Mouse (Mus musculus): Measurements from ENCODE around the gene E130114P18Rik. TPM values are rescaled to one million over a fixed set of nuclear protein-coding genes. Genes with fewer than 3 reads are reported as not detected.

The E130114P18Rik gene
- polyA plus RNA-seq, 1 experiment, result not detected

DNA sequence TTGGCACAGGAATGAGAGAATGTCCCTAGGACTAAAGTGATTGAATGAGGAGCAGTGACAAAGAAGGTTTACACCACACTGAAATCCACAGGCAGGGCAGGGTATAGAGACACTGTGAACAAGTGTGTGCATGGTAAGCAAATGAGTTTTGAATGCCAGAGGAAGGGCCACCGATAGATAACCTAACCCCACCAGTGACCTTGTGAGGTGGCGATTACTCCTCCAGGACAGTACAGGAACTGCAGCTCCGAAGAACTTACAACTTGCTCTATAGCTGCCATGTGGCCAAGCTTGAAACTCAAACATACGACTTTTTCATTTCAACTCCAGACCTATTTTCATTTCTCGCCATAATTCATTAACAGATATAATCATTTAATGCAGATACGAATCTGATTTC is 114.0 kb downstream of the E130114P18Rik start:
- no peak overlapping the region for H3K4me3 ChIP-seq (ENCODE audit: insufficient read depth, poor library complexity, severe bottlenecking)
- TF ChIP-seq MYOG (IDR thresholded peaks at IDR 0.05; ENCODE audit: control insufficient read depth, extremely low read depth, insufficient read length), result no peak
- no peak for TF ChIP-seq CTCF (IDR thresholded peaks at IDR 0.05; ENCODE audit: control insufficient read depth, insufficient read depth, insufficient read length)
- TF ChIP-seq FOSL1 (IDR thresholded peaks at IDR 0.05; ENCODE audit: insufficient read depth, low read length, poor library complexity, severe bottlenecking), result no peak
- no peak for TF ChIP-seq MYOD1 (IDR thresholded peaks at IDR 0.05; ENCODE audit: control insufficient read depth, insufficient read length, low read depth)
- TF ChIP-seq MAX (IDR thresholded peaks at IDR 0.05), result no peak
- no peaks in the 10 kb centered on the region for H3K79me2 ChIP-seq (ENCODE audit: control insufficient read depth, insufficient read depth)
- no peaks in the 10 kb centered on the region for H3K36me3 ChIP-seq (ENCODE audit: control insufficient read depth, insufficient read depth)
- no peaks in the 10 kb centered on the region for H3K27me3 ChIP-seq (ENCODE audit: control insufficient read depth, insufficient read depth, insufficient read length)
- H3ac ChIP-seq (ENCODE audit: control insufficient read depth, insufficient read length, low read depth), result no peak overlapping the region
- no peaks in the 10 kb centered on the region for H3K79me3 ChIP-seq (ENCODE audit: low read depth)

DNA sequence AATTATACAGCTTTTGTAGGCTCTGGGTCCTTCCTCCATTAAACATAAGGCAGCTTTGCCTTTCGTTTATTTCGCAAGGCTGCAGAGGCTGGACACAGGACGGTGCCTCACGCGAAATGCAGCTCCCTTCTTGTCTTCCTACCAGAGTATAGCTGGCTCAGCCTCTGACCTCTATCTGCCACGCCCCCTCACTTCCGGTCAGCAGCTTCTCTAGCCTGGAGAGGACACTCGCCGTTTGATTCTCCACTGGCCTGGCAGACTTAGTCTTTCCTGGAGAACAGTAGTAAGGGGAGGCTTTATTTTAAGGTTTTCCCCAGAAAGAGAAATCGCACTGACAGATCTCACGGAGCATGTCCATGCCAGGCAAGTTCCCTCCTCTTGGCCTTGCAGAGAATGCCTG is 115.0 kb downstream of the E130114P18Rik start:
- Histone ChIP-seq H3K4me3 (ENCODE audit: insufficient read depth, poor library complexity, severe bottlenecking) (no peak overlapping the region), H3K27me3 (ENCODE audit: control insufficient read depth, insufficient read depth, insufficient read length) (no peaks in the 10 kb centered on the region), H3K36me3 (ENCODE audit: control insufficient read depth, insufficient read depth) (no peaks in the 10 kb centered on the region), H3ac (ENCODE audit: control insufficient read depth, insufficient read length, low read depth) (no peak overlapping the region), H3K79me3 (ENCODE audit: low read depth) (no peaks in the 10 kb centered on the region), H3K79me2 (ENCODE audit: control insufficient read depth, insufficient read depth) (no peaks in the 10 kb centered on the region)
- TF ChIP-seq CTCF (IDR thresholded peaks at IDR 0.05; ENCODE audit: control insufficient read depth, insufficient read depth, insufficient read length) (no peak), CEBPB (IDR thresholded peaks at IDR 0.05; ENCODE audit: low read depth) (no peak), MAX (IDR thresholded peaks at IDR 0.05) (no peak), MYOG (IDR thresholded peaks at IDR 0.05; ENCODE audit: control insufficient read depth, extremely low read depth, insufficient read length) (no peak), FOSL1 (IDR thresholded peaks at IDR 0.05; ENCODE audit: insufficient read depth, low read length, poor library complexity, severe bottlenecking) (no peak), USF1 (IDR thresholded peaks at IDR 0.05; ENCODE audit: low read depth) (no peak), MYOD1 (IDR thresholded peaks at IDR 0.05; ENCODE audit: control insufficient read depth, insufficient read length, low read depth) (no peak)

DNA sequence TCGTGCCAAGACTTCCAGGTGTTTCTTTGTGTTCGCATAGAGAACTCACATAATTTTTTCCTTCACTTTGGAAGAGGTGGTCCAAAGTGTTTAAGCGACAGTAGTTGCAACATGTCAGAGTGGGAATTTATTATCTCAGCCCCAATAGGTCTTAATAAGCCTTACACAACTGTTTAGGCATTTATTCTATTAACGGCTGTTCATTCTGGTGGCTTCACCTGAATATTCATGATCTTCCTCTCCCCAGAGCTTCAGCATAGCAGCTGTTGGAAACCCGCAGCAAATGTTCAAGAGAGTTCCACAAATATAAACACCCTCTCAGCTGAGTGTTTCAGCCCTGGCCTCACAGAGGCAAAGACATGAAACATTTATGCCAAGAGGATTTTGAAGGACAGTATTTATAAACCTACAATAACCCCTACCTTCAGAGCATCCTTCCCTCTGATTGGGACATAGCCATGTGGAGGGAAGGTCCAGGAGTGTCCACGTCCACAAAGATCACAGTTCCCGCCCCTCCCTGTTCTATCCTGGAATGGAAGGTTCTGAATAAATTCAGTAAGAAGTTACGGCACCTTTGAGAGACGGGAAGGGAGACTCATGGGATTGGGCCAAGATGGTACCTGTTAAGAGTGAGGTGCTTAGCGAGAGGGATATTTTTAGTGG is 116.1 kb downstream of the E130114P18Rik start:
- Histone ChIP-seq H3K27me3 (ENCODE audit: control insufficient read depth, insufficient read depth, insufficient read length) (no peaks in the 10 kb centered on the region), H3K36me3 (ENCODE audit: control insufficient read depth, insufficient read depth) (no peaks in the 10 kb centered on the region)

DNA sequence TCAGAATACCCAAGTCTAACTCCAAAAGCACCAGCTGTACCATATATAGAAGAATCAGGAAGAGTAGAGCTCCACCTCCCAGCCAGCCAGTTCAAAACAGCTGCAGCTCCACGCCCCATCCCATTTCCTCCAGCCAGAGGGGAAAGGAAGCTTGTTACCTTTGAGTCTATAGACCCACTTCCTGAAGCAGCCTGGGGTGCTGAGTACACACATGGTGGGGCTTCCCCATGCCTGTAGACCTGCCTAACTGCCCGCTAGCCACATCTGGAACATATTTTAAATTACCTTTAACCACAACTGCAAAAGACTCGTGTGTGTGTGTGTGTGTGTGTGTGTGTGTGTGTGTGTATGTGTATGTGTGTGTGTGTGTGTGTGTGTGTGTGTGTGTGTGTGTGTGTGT is 120.3 kb downstream of the E130114P18Rik start:
- Histone ChIP-seq H3ac (ENCODE audit: control insufficient read depth, insufficient read length, low read depth) (no peak overlapping the region), H3K27me3 (ENCODE audit: control insufficient read depth, insufficient read depth, insufficient read length) (no peaks in the 10 kb centered on the region), H3K79me3 (ENCODE audit: low read depth) (no peaks in the 10 kb centered on the region), H3K36me3 (ENCODE audit: control insufficient read depth, insufficient read depth) (no peaks in the 10 kb centered on the region), H3K4me3 (ENCODE audit: insufficient read depth, poor library complexity, severe bottlenecking) (no peak overlapping the region), H3K79me2 (ENCODE audit: control insufficient read depth, insufficient read depth) (no peaks in the 10 kb centered on the region)
- TF ChIP-seq FOSL1 (IDR thresholded peaks at IDR 0.05; ENCODE audit: insufficient read depth, low read length, poor library complexity, severe bottlenecking) (no peak), MYOG (IDR thresholded peaks at IDR 0.05; ENCODE audit: control insufficient read depth, extremely low read depth, insufficient read length) (no peak), MYOD1 (IDR thresholded peaks at IDR 0.05; ENCODE audit: control insufficient read depth, insufficient read length, low read depth) (no peak), USF1 (IDR thresholded peaks at IDR 0.05; ENCODE audit: low read depth) (no peak), MAX (IDR thresholded peaks at IDR 0.05) (no peak), CTCF (IDR thresholded peaks at IDR 0.05; ENCODE audit: control insufficient read depth, insufficient read depth, insufficient read length) (no peak), CEBPB (IDR thresholded peaks at IDR 0.05; ENCODE audit: low read depth) (no peak)

More for the DNA sequence above, 116.1 kb downstream of the E130114P18Rik start:
- Histone ChIP-seq H3K79me3 (ENCODE audit: low read depth) (no peaks in the 10 kb centered on the region), H3ac (ENCODE audit: control insufficient read depth, insufficient read length, low read depth) (no peak overlapping the region), H3K79me2 (ENCODE audit: control insufficient read depth, insufficient read depth) (no peaks in the 10 kb centered on the region), H3K4me3 (ENCODE audit: insufficient read depth, poor library complexity, severe bottlenecking) (no peak overlapping the region)
- TF ChIP-seq MYOD1 (IDR thresholded peaks at IDR 0.05; ENCODE audit: control insufficient read depth, insufficient read length, low read depth) (no peak), MAX (IDR thresholded peaks at IDR 0.05) (no peak), MYOG (IDR thresholded peaks at IDR 0.05; ENCODE audit: control insufficient read depth, extremely low read depth, insufficient read length) (no peak)

DNA sequence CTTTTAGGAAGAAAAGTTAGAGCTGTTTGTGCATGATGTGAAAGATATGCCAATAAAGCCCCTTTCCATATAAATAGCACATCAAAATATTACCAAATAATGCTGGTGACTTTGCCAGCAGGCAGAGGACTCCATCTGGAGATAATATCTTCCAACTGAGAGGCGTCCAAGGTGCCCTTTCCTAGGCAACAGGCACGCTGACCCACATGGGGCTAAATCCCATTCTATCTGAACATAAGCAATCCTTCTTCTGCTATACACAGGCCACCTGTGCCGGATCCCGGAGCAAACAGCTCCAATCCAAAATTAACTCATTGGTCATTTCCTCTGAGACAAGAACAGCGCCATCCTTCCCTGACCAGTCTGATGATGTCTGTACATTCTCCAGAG is 128.3 kb downstream of the E130114P18Rik start:
- Histone ChIP-seq H3ac (ENCODE audit: control insufficient read depth, insufficient read length, low read depth) (no peak overlapping the region), H3K79me3 (ENCODE audit: low read depth) (no peaks in the 10 kb centered on the region), H3K4me3 (ENCODE audit: insufficient read depth, poor library complexity, severe bottlenecking) (no peak overlapping the region), H3K27me3 (ENCODE audit: control insufficient read depth, insufficient read depth, insufficient read length) (no peaks in the 10 kb centered on the region), H3K79me2 (ENCODE audit: control insufficient read depth, insufficient read depth) (no peaks in the 10 kb centered on the region), H3K36me3 (ENCODE audit: control insufficient read depth, insufficient read depth) (no peaks in the 10 kb centered on the region)
- TF ChIP-seq FOSL1 (IDR thresholded peaks at IDR 0.05; ENCODE audit: insufficient read depth, low read length, poor library complexity, severe bottlenecking) (no peak), MAX (IDR thresholded peaks at IDR 0.05) (no peak)

DNA sequence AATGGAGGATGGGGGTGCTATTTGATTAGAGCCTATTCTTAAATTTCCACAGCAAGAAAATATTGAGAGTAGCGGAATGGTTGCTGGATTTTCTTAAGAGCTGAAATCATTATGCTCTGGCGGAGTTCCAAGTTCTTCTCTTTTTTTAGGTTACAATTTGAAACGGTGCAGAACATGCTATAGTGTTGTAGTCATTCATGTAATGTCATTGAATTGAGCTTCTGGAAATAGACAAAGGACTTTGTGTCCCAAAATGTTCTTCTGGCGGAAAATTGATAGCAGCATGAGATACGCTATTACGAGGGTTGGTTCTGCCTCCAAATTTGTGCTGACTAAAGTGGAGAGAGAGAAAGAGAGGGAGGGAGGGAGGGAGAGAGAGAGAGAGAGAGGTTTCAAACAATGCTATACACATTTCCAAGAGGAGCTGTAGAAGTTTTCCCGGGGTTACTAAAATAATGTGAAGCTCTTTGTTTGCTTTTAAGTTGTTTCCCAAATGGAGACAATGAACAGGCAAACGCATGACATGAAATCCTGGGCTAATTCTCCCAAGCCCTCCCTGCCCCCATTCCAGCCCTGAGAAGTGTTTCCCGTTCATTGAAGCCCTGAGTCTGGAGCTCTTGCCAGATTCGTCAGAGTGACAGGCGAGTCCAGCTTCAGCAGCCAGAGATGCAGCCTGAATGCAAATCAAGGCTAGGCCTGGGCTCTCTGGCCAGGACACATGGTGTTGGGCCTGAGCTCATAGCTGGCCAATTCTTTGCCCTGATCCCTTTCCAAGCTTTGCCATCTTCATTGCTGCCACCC is 128.9 kb downstream of the E130114P18Rik start:
- H3ac ChIP-seq (ENCODE audit: control insufficient read depth, insufficient read length, low read depth), result no peak overlapping the region
- no peaks in the 10 kb centered on the region for H3K79me2 ChIP-seq (ENCODE audit: control insufficient read depth, insufficient read depth)
- no peaks in the 10 kb centered on the region for H3K27me3 ChIP-seq (ENCODE audit: control insufficient read depth, insufficient read depth, insufficient read length)
- TF ChIP-seq FOSL1 (IDR thresholded peaks at IDR 0.05; ENCODE audit: insufficient read depth, low read length, poor library complexity, severe bottlenecking), result no peak
- TF ChIP-seq CEBPB (IDR thresholded peaks at IDR 0.05; ENCODE audit: low read depth), result no peak
- TF ChIP-seq MYOD1 (IDR thresholded peaks at IDR 0.05; ENCODE audit: control insufficient read depth, insufficient read length, low read depth), result no peak
- no peaks in the 10 kb centered on the region for H3K36me3 ChIP-seq (ENCODE audit: control insufficient read depth, insufficient read depth)
- H3K79me3 ChIP-seq (ENCODE audit: low read depth), result no peaks in the 10 kb centered on the region
- H3K4me3 ChIP-seq (ENCODE audit: insufficient read depth, poor library complexity, severe bottlenecking), result no peak overlapping the region

Measured in C2C12 (cell line).